Mouse (Mus musculus) limb, embryonic 11.5 days (tissue): ENCODE measurements around the gene Bhmt. TPM values are rescaled to one million over a fixed set of nuclear protein-coding genes. Genes with fewer than 3 reads are reported as not detected.

Experiments
- ATAC-seq: fragments of 200-750 bp; cut with Nextera tagmentation; 2 replicates; pipeline ENCODE4 v1.8.0; 2017; ENCODE audit warnings: low read depth; ENCODE audit not compliant: insufficient number of reproducible peaks, low FRiP score, low TSS enrichment
- DNase-seq: peaks from one replicate; pipeline ENCODE4 v3.0.0-alpha.2; 2015; ENCODE audit warnings: low spot score
- H3K27ac ChIP-seq: fragments of 300-500 bp; sonication (generic); replicated peaks from 2 replicates; pipeline ENCODE4 v1.5.1; 2014; ENCODE audit warnings: low read depth, mild to moderate bottlenecking, low read length
- H3K27me3 ChIP-seq: fragments of 300-500 bp; sonication (generic); 2 replicates; pipeline ENCODE4 v1.6.1; 2014; ENCODE audit warnings: mild to moderate bottlenecking, low read length, mixed read lengths; ENCODE audit not compliant: control insufficient read depth, insufficient read depth
- H3K36me3 ChIP-seq: fragments of 300-500 bp; sonication (generic); 2 replicates; pipeline ENCODE4 v1.6.1; 2014; ENCODE audit warnings: mild to moderate bottlenecking, low read length, moderate library complexity, mixed read lengths; ENCODE audit not compliant: control insufficient read depth, insufficient read depth
- H3K4me1 ChIP-seq: fragments of 300-500 bp; sonication (generic); 2 replicates; pipeline ENCODE4 v1.6.1; 2014; ENCODE audit warnings: low read length, mixed read lengths; ENCODE audit not compliant: control insufficient read depth, insufficient read depth
- H3K4me2 ChIP-seq: fragments of 300-500 bp; sonication (generic); 2 replicates; pipeline ENCODE4 v1.6.1; 2014; ENCODE audit warnings: low read depth, mild to moderate bottlenecking, moderate library complexity; ENCODE audit not compliant: severe bottlenecking
- H3K4me3 ChIP-seq: fragments of 300-500 bp; sonication (generic); 2 replicates; pipeline ENCODE4 v1.5.1; 2014; ENCODE audit warnings: low read depth, low read length
- H3K9ac ChIP-seq: fragments of 300-500 bp; sonication (generic); 2 replicates; pipeline ENCODE4 v1.6.1; 2014; ENCODE audit warnings: mild to moderate bottlenecking, low read length
- H3K9me3 ChIP-seq: fragments of 300-500 bp; sonication (generic); 2 replicates; pipeline ENCODE4 v1.6.1; 2016; ENCODE audit warnings: low read length; ENCODE audit not compliant: control insufficient read depth
- WGBS: fragments of 180-500 bp; shearing (Covaris S2); extraction: QIAGEN DNeasy Blood & Tissue Kit; methylation state at CpG from one replicate; pipeline ENCODE4 v1.1.7; 2014; 5-methylcytosine and 5-hydroxymethylcytosine counted together
- polyA plus RNA-seq: library from polyadenylated mRNA; unstranded; fragments of >200 nt; fragmentation: Nextera tagmentation; extraction: Ambion mirVana; gene quantifications from 2 replicates; pipeline ENCODE4 v1.2.1, GENCODE M21; 2014

The Bhmt gene
- polyA plus RNA-seq: 0.15 TPM in 1 of 2 replicates, not detected in the other

- Histone ChIP-seq H3K4me3 (no peak within 1 kb of the TSS), H3K4me1 (no peaks in the 10 kb centered on the region), H3K9me3 (no peaks in the 10 kb centered on the region), H3K27me3 (no peaks in the 10 kb centered on the region), H3K4me2 (no peak within 1 kb of the TSS), H3K36me3 (no peaks in the 10 kb centered on the region), H3K27ac (no peak within 1 kb of the TSS), H3K9ac (no peak within 1 kb of the TSS)
- ATAC-seq (no peak), DNase-seq (no peak)
- WGBS: 68% methylated on average over 19 of the region's 19 CpGs
These were observed at the start of gene Bhmt for GRCm38 (mm10) chr13:93637282-93638245. Gene Bhmt, minus strand, starts transcription at chr13:93637961.

GRCm38 (mm10) chr13:93687321-93687720 lies 49.6 kb upstream of the Bhmt start:
- Histone ChIP-seq H3K27ac (no peak overlapping the region), H3K4me2 (no peak overlapping the region), H3K9me3 (no peaks in the 10 kb centered on the region), H3K27me3 (no peaks in the 10 kb centered on the region), H3K4me1 (no peaks in the 10 kb centered on the region), H3K9ac (no peak overlapping the region), H3K36me3 (no peaks in the 10 kb centered on the region), H3K4me3 (no peak overlapping the region)
- ATAC-seq (no peak), DNase-seq (no peak)
- WGBS: 4% methylated on average over 5 of the region's 5 CpGs

- H3K9me3 ChIP-seq: no peaks in the 10 kb centered on the region
- H3K27me3 ChIP-seq: no peaks in the 10 kb centered on the region
- no peak for DNase-seq
- no peaks in the 10 kb centered on the region for H3K4me1 ChIP-seq
- ATAC-seq: no peak
- no peaks in the 10 kb centered on the region for H3K36me3 ChIP-seq
- 92% methylated on average over 4 of the region's 4 CpGs for WGBS
- no peak overlapping the region for H3K4me2 ChIP-seq
- no peak overlapping the region for H3K9ac ChIP-seq
- no peak overlapping the region for H3K4me3 ChIP-seq
- H3K27ac ChIP-seq: no peak overlapping the region
These were observed 47.5 kb upstream of the Bhmt start for GRCm38 (mm10) chr13:93685226-93685625.

GRCm38 (mm10) chr13:93683336-93683735 lies 45.6 kb upstream of the Bhmt start:
- Histone ChIP-seq H3K4me2 (no peak overlapping the region), H3K27ac (no peak overlapping the region), H3K4me3 (no peak overlapping the region), H3K4me1 (no peaks in the 10 kb centered on the region), H3K9ac (no peak overlapping the region), H3K9me3 (no peaks in the 10 kb centered on the region), H3K36me3 (no peaks in the 10 kb centered on the region), H3K27me3 (no peaks in the 10 kb centered on the region)
- ATAC-seq (no peak), DNase-seq (no peak)

- Histone ChIP-seq H3K4me3 (no peak overlapping the region), H3K4me1 (no peaks in the 10 kb centered on the region), H3K27ac (no peak overlapping the region), H3K27me3 (peaks cover 11% of the 10 kb centered on the region), H3K36me3 (no peaks in the 10 kb centered on the region), H3K9me3 (no peaks in the 10 kb centered on the region), H3K9ac (no peak overlapping the region), H3K4me2 (no peak overlapping the region)
- DNase-seq: no peak
- no peak for ATAC-seq
- 79% methylated on average over 9 of the region's 9 CpGs for WGBS
These were observed 39.1 kb upstream of the Bhmt start for GRCm38 (mm10) chr13:93676864-93677263.

- H3K9me3 ChIP-seq: no peaks in the 10 kb centered on the region
- peak within 1 kb of the TSS; percentile 15; the same call in 1 of the 2 replicates for H3K4me2 ChIP-seq
- H3K9ac ChIP-seq: no peak within 1 kb of the TSS
- peaks cover 11% of the 10 kb centered on the region for H3K27me3 ChIP-seq
- 5% methylated on average over 29 of the region's 31 CpGs for WGBS
- H3K4me1 ChIP-seq: no peaks in the 10 kb centered on the region
- no peaks in the 10 kb centered on the region for H3K36me3 ChIP-seq
- 0 out of 2 replicates have a peak within 1 kb of the TSS, but pooled peaks have one; percentile 9 for H3K4me3 ChIP-seq
- DNase-seq (no peak), ATAC-seq (no peak)
- H3K27ac ChIP-seq: no peak within 1 kb of the TSS
These were observed 36.4 kb upstream of the Bhmt start, which contains the start of the genes Bhmt2 and Dmgdh for GRCm38 (mm10) chr13:93674131-93674561. Gene Bhmt2, minus strand, starts transcription at chr13:93674302. Gene Dmgdh, plus strand, starts transcription at chr13:93674433.

- no peak overlapping the region for H3K27ac ChIP-seq
- H3K36me3 ChIP-seq: no peaks in the 10 kb centered on the region
- no peak for ATAC-seq
- H3K9ac ChIP-seq: no peak overlapping the region
- WGBS: 48% methylated on average over 2 of the region's 2 CpGs
- DNase-seq: no peak
- peaks cover 11% of the 10 kb centered on the region for H3K27me3 ChIP-seq
- no peaks in the 10 kb centered on the region for H3K9me3 ChIP-seq
- H3K4me1 ChIP-seq: no peaks in the 10 kb centered on the region
- no peak overlapping the region for H3K4me2 ChIP-seq
- H3K4me3 ChIP-seq: no peak overlapping the region
These were observed 35.5 kb upstream of the Bhmt start for GRCm38 (mm10) chr13:93673296-93673695.

GRCm38 (mm10) chr13:93672371-93672770 lies 34.6 kb upstream of the Bhmt start:
- Histone ChIP-seq H3K27ac (no peak overlapping the region), H3K9ac (no peak overlapping the region), H3K27me3 (peaks cover 11% of the 10 kb centered on the region), H3K4me1 (no peaks in the 10 kb centered on the region), H3K9me3 (no peaks in the 10 kb centered on the region), H3K4me3 (no peak overlapping the region), H3K36me3 (no peaks in the 10 kb centered on the region), H3K4me2 (no peak overlapping the region)
- no peak for ATAC-seq
- DNase-seq: no peak
- 83% methylated on average over 4 of the region's 4 CpGs for WGBS
